Mouse (Mus musculus): ENCODE data around the gene Tmem9.

Gene Tmem9

GRCm38 (mm10) chr1:136007211-136008158, at the start of gene Tmem9:
Tmem9 (plus strand) TSS chr1:136008150.
- DNase-seq (ENCODE audit: low read depth): peak; percentile 73

DNA sequence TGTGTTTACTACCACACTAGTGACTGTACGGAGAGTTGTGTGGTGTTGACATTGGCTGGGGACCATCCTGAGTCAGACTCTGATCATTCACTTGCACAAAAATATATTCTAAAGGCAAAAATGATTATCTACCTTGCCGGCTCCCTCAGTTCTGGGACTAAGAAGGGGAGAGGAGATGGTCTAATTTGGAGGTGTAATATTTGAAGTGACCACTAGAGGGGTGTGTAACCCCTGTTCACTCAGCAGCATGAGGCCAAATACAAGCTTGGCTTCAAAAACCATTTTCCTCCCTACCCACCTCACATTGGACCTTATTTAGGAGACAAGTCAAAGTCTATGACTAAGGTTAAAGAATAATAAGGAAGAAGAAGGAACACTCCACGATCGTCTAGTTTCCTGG, 49.5 kb upstream of the Tmem9 start:
- peak; percentile 38 for DNase-seq (ENCODE audit: low read depth)

DNA sequence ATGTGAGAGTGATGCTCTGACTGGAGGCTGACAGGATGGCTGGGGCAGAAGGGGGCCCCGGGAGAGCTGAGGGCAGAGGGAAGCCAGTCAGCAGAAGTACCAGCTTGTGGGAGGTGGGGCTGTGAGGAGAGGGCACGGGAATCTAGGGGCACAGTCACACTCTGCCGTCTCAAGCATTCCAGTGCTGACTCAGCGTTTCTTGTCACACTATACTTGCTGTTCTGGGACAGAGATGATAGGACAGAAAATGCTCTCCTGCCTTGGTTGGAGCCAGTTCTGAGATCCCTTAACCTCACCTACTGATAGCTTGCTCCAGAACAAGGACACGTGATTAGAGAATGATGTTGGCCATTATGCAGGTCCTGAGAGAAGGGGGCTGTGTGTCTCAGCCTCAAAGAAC, 44.8 kb upstream of the Tmem9 start:
- DNase-seq (ENCODE audit: low read depth): no peak

GRCm38 (mm10) chr1:135964561-135964960, 43.4 kb upstream of the Tmem9 start:
- no peak for DNase-seq (ENCODE audit: low read depth)

DNA sequence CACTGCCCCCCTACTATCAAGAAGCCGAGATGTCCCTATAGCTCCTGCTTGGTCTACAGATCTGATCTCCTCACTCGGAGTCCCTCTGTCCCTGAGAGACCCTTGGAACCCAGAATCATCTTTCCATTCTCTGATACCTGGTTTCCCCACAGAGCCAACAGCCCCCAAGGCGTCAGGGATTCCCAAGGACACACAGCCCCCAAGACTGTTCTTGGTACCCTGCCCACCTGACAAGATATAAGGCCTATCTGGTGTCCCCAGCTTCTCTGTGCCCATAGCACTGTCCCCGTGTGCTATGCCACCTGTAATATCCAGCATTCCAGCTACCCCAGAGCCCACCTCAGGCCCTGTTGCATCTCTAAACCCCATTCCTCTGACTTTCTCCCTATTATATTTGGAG, 40.2 kb upstream of the Tmem9 start:
- no peak for DNase-seq (ENCODE audit: low read depth)

DNA sequence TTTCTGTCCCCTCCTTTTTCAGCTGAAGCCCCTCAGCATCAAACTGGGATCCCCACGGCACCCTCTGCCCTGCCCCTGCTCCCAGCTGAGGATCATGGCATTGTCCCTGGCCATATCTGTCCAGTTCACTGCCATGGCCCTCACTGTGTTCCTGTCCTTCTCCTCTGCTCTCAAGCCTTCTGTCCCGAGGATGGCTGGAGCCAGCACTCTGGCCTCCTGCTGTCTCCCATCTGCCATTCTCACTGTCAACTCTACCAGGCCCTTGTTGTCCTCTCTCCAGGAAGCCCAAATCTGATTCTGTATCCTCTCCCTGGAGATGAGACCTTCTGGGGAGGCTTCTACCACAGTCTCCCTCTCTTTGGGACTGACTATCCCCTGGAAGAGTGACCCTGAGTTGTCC, 37.5 kb upstream of the Tmem9 start:
- no peak for DNase-seq (ENCODE audit: low read depth)

DNA sequence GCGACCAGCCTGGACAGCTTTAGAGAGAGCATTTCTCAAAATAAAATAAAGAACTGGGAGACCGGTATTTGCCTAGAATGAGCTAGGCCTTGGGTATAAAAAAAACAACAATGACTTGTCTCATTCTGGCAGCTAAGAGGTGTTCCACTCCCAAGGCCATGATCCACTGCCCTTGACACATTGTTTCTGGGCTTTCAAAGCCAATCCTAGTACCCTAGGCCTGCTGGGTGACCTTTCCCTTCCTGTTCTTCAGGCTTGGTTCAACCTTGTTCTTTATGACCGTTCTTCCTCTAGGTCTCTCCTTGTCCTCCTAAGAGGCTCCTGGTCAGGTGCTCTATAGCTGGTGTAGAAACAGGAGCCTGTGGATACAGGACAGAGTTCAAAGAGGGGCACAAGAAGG, 35.4 kb upstream of the Tmem9 start:
- DNase-seq (ENCODE audit: low read depth): no peak

DNA sequence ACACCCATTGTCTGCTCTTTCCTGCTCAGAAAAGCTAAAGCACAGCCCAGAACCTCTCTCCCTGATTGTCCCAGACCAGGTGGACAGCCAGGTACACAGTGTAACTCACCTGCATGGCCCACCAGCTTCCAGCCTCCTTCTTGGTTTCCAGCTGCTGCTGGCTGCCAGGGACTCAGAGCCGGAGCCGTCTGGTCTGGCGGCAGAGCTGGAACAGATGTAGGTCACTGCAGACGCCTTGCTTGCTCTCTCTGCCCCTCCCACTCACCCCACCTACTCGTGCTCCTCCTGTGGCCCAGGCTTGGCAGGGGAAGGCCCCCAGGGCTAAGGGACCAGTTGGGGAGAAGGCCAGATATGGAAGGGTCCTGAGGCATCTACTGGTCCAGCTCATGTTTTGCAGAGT, 23.8 kb upstream of the Tmem9 start:
- no peak for DNase-seq (ENCODE audit: low read depth)

GRCm38 (mm10) chr1:135989876-135990275, 18.1 kb upstream of the Tmem9 start:
- no peak for DNase-seq (ENCODE audit: low read depth)

DNA sequence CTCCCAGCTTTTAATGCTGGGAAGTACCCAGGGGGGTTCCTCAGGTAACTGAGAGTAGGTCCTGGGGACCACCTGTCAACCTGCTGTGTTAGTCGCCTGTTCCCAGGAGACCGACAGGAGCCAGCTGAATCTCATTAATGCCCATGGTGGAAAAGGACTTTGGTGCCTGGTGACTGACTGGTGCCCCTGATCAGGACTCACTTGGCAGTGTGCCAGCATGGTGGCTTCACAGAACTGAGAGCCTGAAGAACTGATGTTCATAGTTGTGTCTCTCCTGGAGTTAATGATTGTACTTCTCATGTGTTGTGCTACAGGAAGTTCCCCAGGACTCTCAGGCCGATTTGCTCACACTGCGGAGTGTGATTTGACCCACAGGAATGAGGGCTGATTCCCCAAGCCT, 14.5 kb upstream of the Tmem9 start:
- no peak for DNase-seq (ENCODE audit: low read depth)

DNA sequence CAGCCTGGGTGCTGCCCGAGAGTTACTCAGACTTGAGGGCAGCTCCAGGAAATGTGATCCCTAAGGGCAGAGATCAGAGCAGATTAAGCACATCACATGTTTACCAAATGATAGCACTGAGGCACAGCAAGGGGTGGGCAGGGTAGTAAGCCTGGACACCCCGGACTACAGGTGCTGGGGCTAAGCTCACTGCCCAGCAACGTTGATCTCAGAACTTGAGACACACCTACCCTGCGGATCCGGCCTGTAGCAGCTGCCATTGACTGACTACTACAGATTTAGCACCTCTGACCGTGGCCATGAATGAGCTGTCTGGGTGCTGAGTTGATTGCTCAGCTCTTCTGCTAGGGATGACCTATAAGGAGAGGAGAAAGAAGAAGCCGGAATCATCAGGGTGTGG, 10.4 kb upstream of the Tmem9 start:
- no peak for DNase-seq (ENCODE audit: low read depth)

- no peak for DNase-seq (ENCODE audit: low read depth)
These were observed 8.1 kb upstream of the Tmem9 start for GRCm38 (mm10) chr1:135999720-136000287.

- no peak for DNase-seq (ENCODE audit: low read depth)
These were observed 6.5 kb upstream of the Tmem9 start for GRCm38 (mm10) chr1:136001438-136001837.

DNA sequence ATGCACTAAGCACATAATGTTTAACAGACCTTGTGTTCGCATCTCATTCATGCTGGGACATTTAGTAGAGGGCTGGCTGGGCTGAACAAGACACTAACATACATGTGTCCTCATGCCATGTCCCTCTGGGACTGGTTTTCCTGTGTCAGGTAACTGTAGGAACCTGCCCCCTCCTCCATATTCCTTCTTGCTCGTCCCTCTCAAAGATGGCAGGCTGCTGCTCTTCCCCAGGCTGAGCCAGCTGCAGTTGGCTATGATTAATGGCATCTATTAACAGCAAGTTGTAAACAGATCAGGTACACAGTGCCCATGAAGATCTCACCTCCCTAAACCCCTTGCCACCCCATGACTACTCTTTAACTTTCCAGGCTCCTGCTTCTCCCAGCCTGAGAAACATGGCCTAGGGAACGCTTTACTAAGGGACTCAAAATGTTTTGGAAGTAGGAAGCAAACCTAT, 1.6 kb upstream of the Tmem9 start, which contains the start of gene Igfn1:
TSS of gene Igfn1 (minus strand) at position 51 of the 457 bp plus-strand sequence.
- no peak for DNase-seq (ENCODE audit: low read depth)

DNA sequence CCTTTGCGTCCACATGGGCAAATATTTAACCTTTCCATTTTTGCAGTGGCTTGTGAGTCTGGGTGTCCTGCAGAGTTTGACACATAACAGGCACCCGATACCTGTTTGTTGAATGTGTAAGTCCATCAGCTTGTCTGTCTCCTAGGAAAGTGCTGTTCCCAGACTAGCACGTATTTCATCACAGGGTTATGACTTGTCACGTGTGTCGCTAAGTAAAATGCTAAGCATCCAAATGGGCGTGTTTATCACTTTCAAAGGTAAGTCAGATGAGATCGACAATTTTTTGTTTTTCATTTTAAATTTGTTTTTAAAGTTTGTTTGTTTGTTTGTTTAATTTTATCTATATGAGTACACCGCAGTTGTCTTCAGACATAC, 196 bp downstream of the Tmem9 start:
- DNase-seq (ENCODE audit: low read depth): no peak

DNA sequence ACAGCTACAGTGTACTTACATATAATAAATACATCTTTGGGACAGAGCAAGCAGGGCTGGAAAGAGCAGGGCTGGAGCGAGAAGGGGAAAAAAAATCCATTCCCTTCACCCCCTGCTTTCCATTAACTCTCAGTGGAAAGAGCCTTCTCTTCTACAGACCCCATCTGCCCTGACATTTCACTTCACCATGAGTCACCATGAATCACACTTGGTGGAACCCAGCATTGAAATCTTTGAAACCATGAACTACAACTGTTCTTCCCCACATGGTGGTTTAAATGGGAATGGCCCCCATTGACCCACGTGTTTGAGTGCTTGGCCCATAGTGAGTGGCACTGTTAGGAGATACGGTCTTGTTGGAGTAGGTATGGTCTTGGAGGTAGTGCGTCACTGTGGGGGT, 2.3 kb downstream of the Tmem9 start:
- no peak for DNase-seq (ENCODE audit: low read depth)

GRCm38 (mm10) chr1:136013513-136013912, 5.6 kb downstream of the Tmem9 start:
- DNase-seq (ENCODE audit: low read depth): no peak

GRCm38 (mm10) chr1:136014796-136015502, 7.0 kb downstream of the Tmem9 start:
- DNase-seq (ENCODE audit: low read depth): no peak

- no peak for DNase-seq (ENCODE audit: low read depth)
These were observed 9.4 kb downstream of the Tmem9 start for GRCm38 (mm10) chr1:136017307-136017706.

DNA sequence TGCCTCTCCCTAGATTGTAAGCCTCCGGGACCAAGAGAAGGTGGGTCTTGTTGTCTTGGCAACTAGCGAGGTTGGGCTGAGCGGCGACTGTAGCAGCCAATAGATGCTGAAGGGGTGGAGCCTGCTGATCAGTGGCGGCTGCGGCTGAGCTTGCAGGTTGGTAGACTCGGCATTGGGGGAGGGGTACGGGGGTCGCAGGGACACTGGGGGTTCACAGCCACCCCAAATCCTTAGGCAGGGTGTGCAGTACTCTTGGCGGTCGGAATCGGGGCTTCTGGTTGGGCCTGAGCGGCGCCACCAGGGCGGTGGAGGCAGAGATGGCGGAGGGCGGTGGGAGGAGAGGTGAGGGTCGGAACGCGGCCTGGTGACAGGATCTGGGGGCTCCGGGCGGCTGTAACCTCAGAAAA, 10.0 kb downstream of the Tmem9 start:
- peak; percentile 75 for DNase-seq (ENCODE audit: low read depth)

GRCm38 (mm10) chr1:136018390-136019189, 10.6 kb downstream of the Tmem9 start:
- DNase-seq (ENCODE audit: low read depth): no peak

- no peak for DNase-seq (ENCODE audit: low read depth)
These were observed 22.3 kb downstream of the Tmem9 start for GRCm38 (mm10) chr1:136030201-136030600.

All from c-Kit-positive CD71-negative TER-119-negative erythroid progenitor cells, embryonic 14.5 days (primary cell).